Mouse (Mus musculus) MEL (cell line): Measurements from ENCODE around the gene Olfr642.

Experiments
- CTCF ChIP-seq, 3 experiments: IDR thresholded peaks in 2 of 3; conservative IDR thresholded peaks in 1 of 3; 2 replicates each; pipeline ENCODE4 v1.5.1; 2011 to 2012; ENCODE audit warnings: low read length in 3 of 3, low read depth in 2 of 3, mild to moderate bottlenecking in 2 of 3, improper control_type of control experiment in 1 of 3, inconsistent platforms in 1 of 3, mixed read lengths in 1 of 3, moderate library complexity in 1 of 3; ENCODE audit not compliant: control insufficient read depth in 1 of 3, insufficient read depth in 1 of 3, poor library complexity in 1 of 3, severe bottlenecking in 1 of 3
- E2F4 ChIP-seq: IDR thresholded peaks from 2 replicates; pipeline ENCODE4 v1.6.1; 2011; ENCODE audit warnings: low read depth, low read length, improper control_type of control experiment, borderline replicate concordance
- ETS1 ChIP-seq: IDR thresholded peaks from 2 replicates; pipeline ENCODE4 v1.6.1; 2012; ENCODE audit warnings: low read depth, mild to moderate bottlenecking, inconsistent platforms, low read length, improper control_type of control experiment, moderate library complexity
- GABPA ChIP-seq: IDR thresholded peaks from 2 replicates; pipeline ENCODE4 v1.6.1; 2012; ENCODE audit warnings: low read depth, mild to moderate bottlenecking, inconsistent platforms, low read length, improper control_type of control experiment, moderate library complexity
- GATA1 ChIP-seq: IDR thresholded peaks from 2 replicates; pipeline ENCODE4 v1.6.1; 2011; ENCODE audit warnings: low read depth, low read length, improper control_type of control experiment
- NRF1 ChIP-seq: IDR thresholded peaks from 2 replicates; pipeline ENCODE4 v1.6.1; 2014; ENCODE audit warnings: low read depth, mild to moderate bottlenecking, inconsistent platforms, low read length, improper control_type of control experiment, moderate library complexity; ENCODE audit not compliant: poor library complexity, insufficient read depth, severe bottlenecking
- POLR2A ChIP-seq, 2 experiments: IDR thresholded peaks; 2 replicates each; pipeline ENCODE4 v1.6.1; 2011 to 2012; ENCODE audit warnings: low read length in 2 of 2, mild to moderate bottlenecking in 2 of 2, control low read depth in 1 of 2, improper control_type of control experiment in 1 of 2, low read depth in 1 of 2, moderate library complexity in 1 of 2; ENCODE audit not compliant: control insufficient read depth in 1 of 2, insufficient read depth in 1 of 2, poor library complexity in 1 of 2
- RCOR1 ChIP-seq: IDR thresholded peaks from 2 replicates; pipeline ENCODE4 v1.6.1; 2012; ENCODE audit warnings: low read depth, mild to moderate bottlenecking, inconsistent platforms, low read length, improper control_type of control experiment
- TAL1 ChIP-seq: IDR thresholded peaks from 2 replicates; pipeline ENCODE4 v1.6.1; 2012; ENCODE audit warnings: mild to moderate bottlenecking, inconsistent platforms, low read length, moderate library complexity, mixed read lengths
- TBP ChIP-seq: IDR thresholded peaks from 2 replicates; pipeline ENCODE4 v1.8.0; 2011; ENCODE audit warnings: low read depth, low read length, improper control_type of control experiment
- USF1 ChIP-seq: IDR thresholded peaks from 2 replicates; pipeline ENCODE4 v1.6.1; 2014; ENCODE audit warnings: low read depth, mild to moderate bottlenecking, inconsistent platforms, low read length, improper control_type of control experiment, moderate library complexity
- ZC3H11A ChIP-seq: IDR thresholded peaks from 2 replicates; pipeline ENCODE4 v1.6.1; 2012; ENCODE audit warnings: low read depth, mild to moderate bottlenecking, inconsistent platforms, low read length, improper control_type of control experiment
- ZNF384 ChIP-seq: IDR thresholded peaks from 2 replicates; pipeline ENCODE4 v1.6.1; 2012; ENCODE audit warnings: low read depth, mild to moderate bottlenecking, inconsistent platforms, low read length, improper control_type of control experiment

DNA sequence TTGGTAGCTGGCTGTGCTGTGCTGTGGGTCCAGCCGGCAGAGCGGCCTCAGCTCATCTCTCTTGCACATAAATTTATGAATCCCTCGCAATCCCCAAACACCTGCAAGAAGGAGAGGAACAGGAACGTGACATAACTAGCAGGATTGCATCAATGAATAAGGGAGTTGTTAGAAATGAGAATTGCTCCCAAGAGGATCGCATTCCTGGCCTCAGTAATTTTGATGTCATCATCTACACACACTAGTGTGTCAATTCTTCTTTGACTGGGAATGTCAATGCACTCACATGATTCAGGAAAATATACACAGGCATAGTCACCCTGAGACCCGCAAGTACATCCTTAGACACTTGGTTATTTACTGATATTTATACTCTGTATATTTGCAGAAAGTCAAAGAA, 27.0 kb downstream of the Olfr642 start, which contains the start of gene Olfr640:
- TF ChIP-seq RCOR1: no peak
- TF ChIP-seq ZNF384: no peak
- TF ChIP-seq POLR2A (IDR thresholded peaks at IDR 0.05; ENCODE audit: control insufficient read depth in 1 of 2, insufficient read depth in 1 of 2, low read depth in 1 of 2, low read length in 2 of 2, poor library complexity in 1 of 2): no peak
- TF ChIP-seq CTCF (IDR thresholded peaks at IDR 0.05 in 2 of 3, conservative IDR thresholded peaks at IDR 0.05 in 1 of 3; ENCODE audit: control insufficient read depth in 1 of 3, insufficient read depth in 1 of 3, low read depth in 2 of 3, low read length in 3 of 3, poor library complexity in 1 of 3, severe bottlenecking in 1 of 3): no peak
- TF ChIP-seq USF1: no peak
- TF ChIP-seq E2F4: no peak
- no peak for TF ChIP-seq GATA1
- TF ChIP-seq TBP: no peak
- TF ChIP-seq GABPA: no peak
- TF ChIP-seq ZC3H11A: no peak
- no peak for TF ChIP-seq TAL1
- no peak for TF ChIP-seq ETS1
- no peak for TF ChIP-seq NRF1
